Comparison of ENCODE assay signal across 14 mouse cellular contexts in the genomic region with DNA sequence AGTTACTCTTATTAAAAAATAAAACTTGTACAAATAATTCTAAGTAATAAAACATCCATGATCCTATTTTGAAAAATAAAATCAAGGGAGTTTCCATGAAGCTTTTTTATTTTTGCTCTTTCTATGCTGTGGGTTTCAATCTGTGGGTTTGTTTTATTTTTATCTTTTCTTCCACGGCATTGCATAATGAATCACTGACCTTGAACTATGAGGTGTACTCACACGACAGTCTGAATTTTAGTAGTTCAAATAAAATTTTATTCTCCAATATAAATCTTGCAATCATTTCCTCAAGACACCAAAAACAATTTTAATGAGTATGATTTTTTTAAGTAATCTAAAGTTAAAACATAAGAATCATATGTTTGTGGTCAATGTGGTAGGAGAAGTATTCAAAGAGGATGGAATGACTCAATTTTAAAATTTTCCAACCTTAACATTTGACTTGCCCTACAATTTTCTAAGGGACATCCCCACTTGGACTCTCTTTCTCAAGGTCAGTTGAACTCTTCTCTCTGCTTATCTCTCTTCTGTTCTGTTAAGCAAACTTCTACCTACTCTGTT.
"Had no signal": no experiment of that assay in that cellular context is flagged by ENCODE, and none has a peak within 500 bp of the region (broad histone marks: within the 10 kb centered on the region; RNA-seq: fewer than 3 reads in every experiment).

No protein-coding gene starts in this region.

- H3K4me3 ChIP-seq: limb, embryonic 12.5 days; limb, embryonic 15.5 days; liver, embryonic 13.5 days; midbrain, embryonic 13.5 days had no signal

- DNase-seq: kidney, adult 9 months; kidney, postnatal 14 days; kidney, postnatal 4 days; left cerebral cortex, postnatal 4 days; liver, embryonic 13.5 days; lung, adult 2 months; lung, postnatal 14 days; lung, postnatal 4 days; thymus, adult 18-20 months; thymus, postnatal 36 days had no signal

- H3K27ac ChIP-seq: limb, embryonic 12.5 days; limb, embryonic 15.5 days; liver, embryonic 13.5 days; midbrain, embryonic 13.5 days had no signal

- H3K36me3 ChIP-seq: liver, embryonic 13.5 days; midbrain, embryonic 13.5 days had no signal

- H3K9ac ChIP-seq: limb, embryonic 12.5 days; limb, embryonic 15.5 days; liver, embryonic 13.5 days; midbrain, embryonic 13.5 days had no signal

- ATAC-seq: midbrain, embryonic 13.5 days; midbrain, embryonic 16.5 days had no signal

- H3K4me2 ChIP-seq: limb, embryonic 12.5 days; limb, embryonic 15.5 days; liver, embryonic 13.5 days; midbrain, embryonic 13.5 days had no signal

- H3K4me1 ChIP-seq: limb, embryonic 15.5 days; liver, embryonic 13.5 days; midbrain, embryonic 13.5 days had no signal

- H3K27me3 ChIP-seq: limb, embryonic 12.5 days; limb, embryonic 15.5 days; liver, embryonic 13.5 days; midbrain, embryonic 13.5 days had no signal

- H3K9me3 ChIP-seq: limb, embryonic 12.5 days; limb, embryonic 15.5 days; liver, embryonic 13.5 days; midbrain, embryonic 13.5 days had no signal
